Mouse (Mus musculus): ENCODE measurements at regions not wholly inside any gene's neighbourhood (a gene's known extent, or its start where the extent isn't known, plus 50 kb on each side); places are given as distances from the start of the nearest gene placed in this dataset.
A peak's percentile ranks its signal among the peaks of the same experiment; 100 is the strongest.

GRCm38 (mm10) chr4:22998994-22999393 lies 510.8 kb upstream of the Pou3f2 start:
- no peak for DNase-seq (ENCODE audit: low spot score)

- no peak for DNase-seq (ENCODE audit: low spot score)
Measured at GRCm38 (mm10) chr4:22997198-22997985, 509.2 kb upstream of the Pou3f2 start.

- no peak for DNase-seq (ENCODE audit: low spot score)
Measured at GRCm38 (mm10) chr4:22986763-22987468, 498.8 kb upstream of the Pou3f2 start.

- DNase-seq (ENCODE audit: low spot score), result no peak
Measured at GRCm38 (mm10) chr4:22973585-22974116, 485.5 kb upstream of the Pou3f2 start.

- no peak for DNase-seq (ENCODE audit: low spot score)
Measured at GRCm38 (mm10) chr4:22972784-22973584, 484.8 kb upstream of the Pou3f2 start.

GRCm38 (mm10) chr4:22971127-22971526 lies 483.0 kb upstream of the Pou3f2 start:
- DNase-seq (ENCODE audit: low spot score), result no peak

- DNase-seq (ENCODE audit: low spot score), result no peak
Measured at GRCm38 (mm10) chr4:22970495-22970894, 482.3 kb upstream of the Pou3f2 start.

- DNase-seq (ENCODE audit: low spot score), result no peak
Measured at GRCm38 (mm10) chr4:22949422-22949821, 461.3 kb upstream of the Pou3f2 start.

- DNase-seq (ENCODE audit: low spot score), result no peak
Measured at GRCm38 (mm10) chr4:22948880-22949279, 460.7 kb upstream of the Pou3f2 start.

- no peak for DNase-seq (ENCODE audit: low spot score)
Measured at GRCm38 (mm10) chr4:22946788-22947406, 458.7 kb upstream of the Pou3f2 start.

- no peak for DNase-seq (ENCODE audit: low spot score)
Measured at GRCm38 (mm10) chr4:22938302-22938701, 450.1 kb upstream of the Pou3f2 start.

GRCm38 (mm10) chr4:22924181-22924580 lies 436.0 kb upstream of the Pou3f2 start:
- DNase-seq (ENCODE audit: low spot score), result peak; percentile 8

- no peak for DNase-seq (ENCODE audit: low spot score)
Measured at GRCm38 (mm10) chr4:22914886-22915285, 426.7 kb upstream of the Pou3f2 start.

GRCm38 (mm10) chr4:22892694-22893046 lies 404.5 kb upstream of the Pou3f2 start:
- no peak for DNase-seq (ENCODE audit: low spot score)

- no peak for DNase-seq (ENCODE audit: low spot score)
Measured at GRCm38 (mm10) chr4:22891974-22892693, 404.0 kb upstream of the Pou3f2 start.

- DNase-seq (ENCODE audit: low spot score), result no peak
Measured at GRCm38 (mm10) chr4:22880692-22881091, 392.5 kb upstream of the Pou3f2 start.

GRCm38 (mm10) chr4:22875392-22875791 lies 387.2 kb upstream of the Pou3f2 start:
- no peak for DNase-seq (ENCODE audit: low spot score)

- DNase-seq (ENCODE audit: low spot score), result no peak
Measured at GRCm38 (mm10) chr4:22836124-22836445, 347.9 kb upstream of the Pou3f2 start.

- DNase-seq (ENCODE audit: low spot score), result no peak
Measured at GRCm38 (mm10) chr4:22835381-22836123, 347.4 kb upstream of the Pou3f2 start.

- no peak for DNase-seq (ENCODE audit: low spot score)
Measured at GRCm38 (mm10) chr4:22833851-22834440, 345.8 kb upstream of the Pou3f2 start.
